Mouse (Mus musculus): ENCODE measurements around the gene Limch1.

Gene Limch1

GRCm38 (mm10) chr5:66826844-66827243, 81.2 kb downstream of the Limch1 start:
- DNase-seq (ENCODE audit: low read depth, low spot score) = no peak

GRCm38 (mm10) chr5:66829505-66829904, 83.9 kb downstream of the Limch1 start:
- no peak for DNase-seq (ENCODE audit: low read depth, low spot score)

- DNase-seq (ENCODE audit: low read depth, low spot score) = no peak
These were observed 84.6 kb downstream of the Limch1 start for GRCm38 (mm10) chr5:66830206-66830605.

GRCm38 (mm10) chr5:66834756-66835155, 89.1 kb downstream of the Limch1 start:
- no peak for DNase-seq (ENCODE audit: low read depth, low spot score)

GRCm38 (mm10) chr5:66836892-66837291, 91.3 kb downstream of the Limch1 start:
- DNase-seq (ENCODE audit: low read depth, low spot score) = no peak

GRCm38 (mm10) chr5:66841971-66842370, 96.3 kb downstream of the Limch1 start:
- DNase-seq (ENCODE audit: low read depth, low spot score) = no peak

- no peak for DNase-seq (ENCODE audit: low read depth, low spot score)
These were observed 97.1 kb downstream of the Limch1 start for GRCm38 (mm10) chr5:66842776-66843175.

- DNase-seq (ENCODE audit: low read depth, low spot score) = no peak
These were observed 102.5 kb downstream of the Limch1 start for GRCm38 (mm10) chr5:66848136-66848535.

- no peak for DNase-seq (ENCODE audit: low read depth, low spot score)
These were observed 103.5 kb downstream of the Limch1 start for GRCm38 (mm10) chr5:66849148-66849547.

GRCm38 (mm10) chr5:66850721-66851251, 105.2 kb downstream of the Limch1 start:
- no peak for DNase-seq (ENCODE audit: low read depth, low spot score)

GRCm38 (mm10) chr5:66851708-66852107, 106.1 kb downstream of the Limch1 start:
- no peak for DNase-seq (ENCODE audit: low read depth, low spot score)

GRCm38 (mm10) chr5:66854263-66854662, 108.6 kb downstream of the Limch1 start:
- DNase-seq (ENCODE audit: low read depth, low spot score) = no peak

- DNase-seq (ENCODE audit: low read depth, low spot score) = no peak
These were observed 109.9 kb downstream of the Limch1 start for GRCm38 (mm10) chr5:66855358-66856107.

GRCm38 (mm10) chr5:66859506-66859905, 113.9 kb downstream of the Limch1 start:
- no peak for DNase-seq (ENCODE audit: low read depth, low spot score)

GRCm38 (mm10) chr5:66861232-66862035, 115.8 kb downstream of the Limch1 start:
- DNase-seq (ENCODE audit: low read depth, low spot score) = no peak

GRCm38 (mm10) chr5:66862151-66862550, 116.5 kb downstream of the Limch1 start:
- DNase-seq (ENCODE audit: low read depth, low spot score) = no peak

- DNase-seq (ENCODE audit: low read depth, low spot score) = no peak
These were observed 119.6 kb downstream of the Limch1 start for GRCm38 (mm10) chr5:66865229-66865628.

GRCm38 (mm10) chr5:66866019-66866418, 120.4 kb downstream of the Limch1 start:
- no peak for DNase-seq (ENCODE audit: low read depth, low spot score)

GRCm38 (mm10) chr5:66869545-66869944, 123.9 kb downstream of the Limch1 start:
- no peak for DNase-seq (ENCODE audit: low read depth, low spot score)

GRCm38 (mm10) chr5:66871521-66872050, 126.0 kb downstream of the Limch1 start:
- peak; percentile 7 for DNase-seq (ENCODE audit: low read depth, low spot score)

- DNase-seq (ENCODE audit: low read depth, low spot score) = no peak
These were observed 126.4 kb downstream of the Limch1 start for GRCm38 (mm10) chr5:66872053-66872452.

GRCm38 (mm10) chr5:66872681-66873080, 127.1 kb downstream of the Limch1 start:
- DNase-seq (ENCODE audit: low read depth, low spot score) = no peak

Data from A20 (cell line).